ENCODE assay signal across 8 mouse cellular contexts in genomic region chr1:160906558-160907481, GRCm38 (mm10). TPM values are rescaled to one million over a fixed set of nuclear protein-coding genes. Genes with fewer than 3 reads are reported as not detected.
DNase-seq lines count a peak whose midpoint lies in the region; ATAC-seq and TF ChIP-seq lines count a peak whose summit lies in the region.

No protein-coding gene starts in this region.

- H3K4me2 ChIP-seq in forebrain, embryonic 11.5 days (ENCODE audit: low read depth, low read length, severe bottlenecking), result peak overlapping the region; percentile 79
- peak overlapping the region; percentile 74 for H3K4me2 ChIP-seq in heart, embryonic 15.5 days
- peak overlapping the region; percentile 72 for H3K4me2 ChIP-seq in lung, embryonic 14.5 days

- peak overlapping the region; percentile 93 for H3K4me3 ChIP-seq in forebrain, embryonic 11.5 days (ENCODE audit: low read depth, low read length)
- H3K4me3 ChIP-seq in heart, embryonic 15.5 days, result peak overlapping the region; percentile 100
- peak overlapping the region; percentile 94 for H3K4me3 ChIP-seq in lung, embryonic 14.5 days (ENCODE audit: low read depth, low read length)

- peak; percentile 82 for ATAC-seq in forebrain, embryonic 11.5 days (replicated peaks; ENCODE audit: low FRiP score)
- peak; percentile 64 for ATAC-seq in heart, embryonic 15.5 days (replicated peaks; ENCODE audit: insufficient number of reproducible peaks, insufficient read depth, low FRiP score, low read depth)
- ATAC-seq in lung, embryonic 14.5 days (ENCODE audit: insufficient read depth), result peak; percentile 80

- H3K27me3 ChIP-seq in forebrain, embryonic 11.5 days (ENCODE audit: control insufficient read depth, insufficient read depth, low read length), result no peaks in the 10 kb centered on the region
- no peaks in the 10 kb centered on the region for H3K27me3 ChIP-seq in heart, embryonic 15.5 days
- H3K27me3 ChIP-seq in lung, embryonic 14.5 days (ENCODE audit: insufficient read depth, low read length), result no peaks in the 10 kb centered on the region

- peak overlapping the region; percentile 73 for H3K27ac ChIP-seq in forebrain, embryonic 11.5 days (ENCODE audit: low read depth, low read length)
- peak overlapping the region; percentile 97 for H3K27ac ChIP-seq in heart, embryonic 15.5 days
- peak overlapping the region; percentile 93 for H3K27ac ChIP-seq in lung, embryonic 14.5 days (ENCODE audit: low read depth)

- H3K36me3 ChIP-seq in forebrain, embryonic 11.5 days (ENCODE audit: control insufficient read depth, insufficient read depth, low read length), result no peaks in the 10 kb centered on the region
- no peaks in the 10 kb centered on the region for H3K36me3 ChIP-seq in heart, embryonic 15.5 days
- no peaks in the 10 kb centered on the region for H3K36me3 ChIP-seq in lung, embryonic 14.5 days (ENCODE audit: insufficient read depth)

- H3K9ac ChIP-seq in forebrain, embryonic 11.5 days (ENCODE audit: low read length), result peak overlapping the region; percentile 94
- peak overlapping the region; percentile 98 for H3K9ac ChIP-seq in heart, embryonic 15.5 days
- peak overlapping the region; percentile 92 for H3K9ac ChIP-seq in lung, embryonic 14.5 days

- TF ChIP-seq CTCF in brain, embryonic 14.5 days (IDR thresholded peaks at IDR 0.05; ENCODE audit: borderline replicate concordance, extremely low read depth, insufficient read depth, insufficient read length), result no peak
- no peak for TF ChIP-seq CTCF in lung, embryonic 14.5 days (IDR thresholded peaks at IDR 0.05; ENCODE audit: low read depth)

- no peak; the same call in 1 of the 2 replicates for TF ChIP-seq POLR2A in brain, embryonic 14.5 days (IDR thresholded peaks at IDR 0.05; ENCODE audit: borderline replicate concordance, extremely low read depth, insufficient read depth, insufficient read length, poor library complexity, severe bottlenecking)

- peak; percentile 64 for DNase-seq in ES-CJ7 (ENCODE audit: low read depth, low spot score)
- peak; percentile 75 for DNase-seq in brain, embryonic 14.5 days (ENCODE audit: low read depth)
- DNase-seq in forebrain, embryonic 11.5 days (ENCODE audit: low spot score), result peak; percentile 52
- DNase-seq in kidney, postnatal 36 days, result peak; percentile 44 to 70
- DNase-seq in lung, embryonic 14.5 days, result peak; percentile 71
- peak; percentile 32 for DNase-seq in ovary, adult 18-20 months (ENCODE audit: low spot score)
- peak; percentile 71 for DNase-seq in thymus, postnatal 14 days

- peaks cover 1% of the 10 kb centered on the region; the same call in 1 of the 2 replicates for H3K4me1 ChIP-seq in forebrain, embryonic 11.5 days (replicated peaks; ENCODE audit: control insufficient read depth, insufficient read depth, low read length)
- peaks cover 27% of the 10 kb centered on the region for H3K4me1 ChIP-seq in heart, embryonic 15.5 days (replicated peaks)
- H3K4me1 ChIP-seq in lung, embryonic 14.5 days (ENCODE audit: insufficient read depth), result no peaks in the 10 kb centered on the region

- H3K9me3 ChIP-seq in forebrain, embryonic 11.5 days (ENCODE audit: control insufficient read depth, low read length), result no peaks in the 10 kb centered on the region
- no peaks in the 10 kb centered on the region for H3K9me3 ChIP-seq in heart, embryonic 15.5 days (replicated peaks)
- no peaks in the 10 kb centered on the region for H3K9me3 ChIP-seq in lung, embryonic 14.5 days (ENCODE audit: low read depth, low read length)

- WGBS in forebrain, embryonic 11.5 days, result under 1% methylated on average over 57 of the region's 67 CpGs
- under 1% methylated on average over 67 of the region's 67 CpGs for WGBS in heart, embryonic 15.5 days
- WGBS in lung, embryonic 14.5 days, result under 1% methylated on average over 60 of the region's 67 CpGs

RNA-seq across cellular contexts. Expression of gene Rc3h1, which starts 0.6 kb away (rescaled TPM):
- polyA plus RNA-seq in brain, embryonic 14.5 days (2012; rRNA removed), result 10.3 and 13.0 TPM in 2 replicates
- 7.8 and 9.0 TPM in 2 replicates for polyA plus RNA-seq in forebrain, embryonic 11.5 days (2014; fragmentation: Nextera tagmentation; extraction: Ambion mirVana)
- polyA plus RNA-seq in heart, embryonic 15.5 days (2015; fragmentation: Nextera tagmentation; extraction: Ambion mirVana), result 5.9 and 7.4 TPM in 2 replicates
- 11.1 and 11.4 TPM in 2 replicates for polyA plus RNA-seq in lung, embryonic 14.5 days (2014; fragmentation: Nextera tagmentation; extraction: Ambion mirVana)

Comparison
In these comparisons a context has a peak if more than half of its experiments do, and no peak if none do; other contexts are left out.
1. Peak in every context shown above with its lines: DNase-seq, ATAC-seq, H3K4me3 ChIP-seq and H3K27ac ChIP-seq.